Mouse (Mus musculus) myocyte (in vitro differentiated cells): ENCODE results near the gene Pan3. TPM values are rescaled to one million over a fixed set of nuclear protein-coding genes. Genes with fewer than 3 reads are reported as not detected.

Source experiments
- H3K27me3 ChIP-seq: one replicate; pipeline ENCODE4 v1.6.1; 2011; ENCODE audit not compliant: control insufficient read depth, insufficient read depth, insufficient read length
- H3K36me3 ChIP-seq: one replicate; pipeline ENCODE4 v1.6.1; 2011; ENCODE audit not compliant: control insufficient read depth, insufficient read depth
- H3K4me2 ChIP-seq: one replicate; pipeline ENCODE4 v1.6.1; 2011; ENCODE audit warnings: low read depth, control low read depth
- H3K4me3 ChIP-seq: one replicate; pipeline ENCODE4 v1.5.1; 2011; ENCODE audit warnings: mild to moderate bottlenecking, control low read depth, moderate library complexity
- H3K79me2 ChIP-seq: one replicate; pipeline ENCODE4 v1.6.1; 2011; ENCODE audit not compliant: control insufficient read depth, insufficient read depth
- H3ac ChIP-seq: one replicate; pipeline ENCODE4 v1.6.1; 2011; ENCODE audit not compliant: control insufficient read depth, insufficient read length
- CEBPB ChIP-seq: IDR thresholded peaks from 2 replicates; pipeline ENCODE4 v1.6.1; 2011; ENCODE audit warnings: mild to moderate bottlenecking, moderate library complexity; ENCODE audit not compliant: poor library complexity, insufficient read depth, severe bottlenecking
- E2F4 ChIP-seq: IDR thresholded peaks from one replicate; pipeline ENCODE4 v1.6.1; 2011; ENCODE audit warnings: mild to moderate bottlenecking, control low read depth, moderate library complexity; ENCODE audit not compliant: insufficient read depth
- MAX ChIP-seq: IDR thresholded peaks from one replicate; pipeline ENCODE4 v1.6.1; 2011; ENCODE audit warnings: low read depth, mild to moderate bottlenecking, control low read depth
- MYOD1 ChIP-seq, 3 experiments: IDR thresholded peaks; one replicate each; pipeline ENCODE4 v1.6.1; 2011; ENCODE audit warnings: control low read depth in 2 of 3, low read depth in 2 of 3, mild to moderate bottlenecking in 2 of 3, moderate library complexity in 1 of 3; ENCODE audit not compliant: insufficient read length in 2 of 3, control insufficient read depth in 1 of 3
- MYOG ChIP-seq, 3 experiments: IDR thresholded peaks; one replicate each; pipeline ENCODE4 v1.6.1; 2011; ENCODE audit warnings: control low read depth in 2 of 3, low read depth in 2 of 3, mild to moderate bottlenecking in 2 of 3; ENCODE audit not compliant: insufficient read length in 2 of 3, control insufficient read depth in 1 of 3, insufficient read depth in 1 of 3
- POLR2A ChIP-seq: IDR thresholded peaks from one replicate; pipeline ENCODE4 v1.6.1; 2011; ENCODE audit warnings: low read depth, mild to moderate bottlenecking, control low read depth, moderate library complexity; ENCODE audit not compliant: insufficient read length
- POLR2AphosphoS2 ChIP-seq: IDR thresholded peaks from one replicate; pipeline ENCODE4 v1.6.1; 2011; ENCODE audit warnings: low read depth, control low read depth; ENCODE audit not compliant: insufficient read length
- REST ChIP-seq: IDR thresholded peaks from one replicate; pipeline ENCODE4 v1.6.1; 2011; ENCODE audit warnings: mild to moderate bottlenecking, control low read depth, moderate library complexity; ENCODE audit not compliant: insufficient read depth, insufficient read length
- SRF ChIP-seq: IDR thresholded peaks from one replicate; pipeline ENCODE4 v1.6.1; 2011; ENCODE audit warnings: low read depth; ENCODE audit not compliant: control insufficient read depth, insufficient read length
- TCF12 ChIP-seq: IDR thresholded peaks from one replicate; pipeline ENCODE4 v1.6.1; 2011; ENCODE audit warnings: mild to moderate bottlenecking, control low read depth; ENCODE audit not compliant: poor library complexity, insufficient read depth, severe bottlenecking
- TCF3 ChIP-seq: IDR thresholded peaks from one replicate; pipeline ENCODE4 v1.6.1; 2011; ENCODE audit warnings: low read depth, control low read depth; ENCODE audit not compliant: insufficient read length
- USF1 ChIP-seq: IDR thresholded peaks from one replicate; pipeline ENCODE4 v1.6.1; 2011; ENCODE audit warnings: low read depth, mild to moderate bottlenecking, control low read depth, moderate library complexity
- polyA plus RNA-seq: library from polyadenylated mRNA; unstranded; fragments of >200 nt; fragmentation: generic; extraction: Trizol; gene quantifications from one replicate; pipeline ENCODE4 v1.2.1, GENCODE M21; 2012; ENCODE audit warnings: missing spikeins

Gene Pan3
- polyA plus RNA-seq, 1 experiment, result 10.9 TPM

GRCm38 (mm10) chr5:147527788-147528187, 97.8 kb downstream of the Pan3 start:
- peaks cover 45% of the 10 kb centered on the region for H3K36me3 ChIP-seq
- H3K79me2 ChIP-seq, result no peaks in the 10 kb centered on the region
- H3ac ChIP-seq, result no peak overlapping the region
- no peaks in the 10 kb centered on the region for H3K27me3 ChIP-seq
- TF ChIP-seq POLR2A (no peak), REST (no peak)
- no peak overlapping the region for H3K4me3 ChIP-seq
- H3K4me2 ChIP-seq, result no peak overlapping the region

GRCm38 (mm10) chr5:147532031-147532430, 102.1 kb downstream of the Pan3 start:
- H3K79me2 ChIP-seq, result no peaks in the 10 kb centered on the region
- TF ChIP-seq USF1 (no peak), TCF3 (no peak), MYOG (IDR thresholded peaks at IDR 0.05; ENCODE audit: control insufficient read depth in 1 of 3, insufficient read depth in 1 of 3, insufficient read length in 2 of 3, low read depth in 2 of 3) (no peak), MAX (no peak), POLR2A (no peak), REST (no peak), E2F4 (no peak), POLR2AphosphoS2 (no peak), TCF12 (no peak), MYOD1 (IDR thresholded peaks at IDR 0.05; ENCODE audit: control insufficient read depth in 1 of 3, insufficient read length in 2 of 3, low read depth in 2 of 3) (no peak), CEBPB (no peak)
- no peak overlapping the region for H3K4me3 ChIP-seq
- H3ac ChIP-seq, result no peak overlapping the region
- H3K4me2 ChIP-seq, result no peak overlapping the region
- H3K27me3 ChIP-seq, result no peaks in the 10 kb centered on the region
- H3K36me3 ChIP-seq, result peaks cover 36% of the 10 kb centered on the region

GRCm38 (mm10) chr5:147539409-147539808, 109.4 kb downstream of the Pan3 start:
- TF ChIP-seq CEBPB, result no peak
- TF ChIP-seq E2F4, result no peak
- TF ChIP-seq REST, result no peak
- TF ChIP-seq MYOG (IDR thresholded peaks at IDR 0.05; ENCODE audit: control insufficient read depth in 1 of 3, insufficient read depth in 1 of 3, insufficient read length in 2 of 3, low read depth in 2 of 3), result no peak
- no peak for TF ChIP-seq TCF3
- no peak for TF ChIP-seq MAX
- TF ChIP-seq USF1, result no peak
- TF ChIP-seq POLR2A, result no peak
- TF ChIP-seq POLR2AphosphoS2, result no peak
- no peak overlapping the region for H3ac ChIP-seq
- no peaks in the 10 kb centered on the region for H3K79me2 ChIP-seq
- H3K4me3 ChIP-seq, result no peak overlapping the region
- H3K4me2 ChIP-seq, result no peak overlapping the region
- no peaks in the 10 kb centered on the region for H3K27me3 ChIP-seq
- H3K36me3 ChIP-seq, result peaks cover 28% of the 10 kb centered on the region

GRCm38 (mm10) chr5:147539815-147540214, 109.9 kb downstream of the Pan3 start:
- H3K27me3 ChIP-seq, result no peaks in the 10 kb centered on the region
- no peak overlapping the region for H3ac ChIP-seq
- H3K36me3 ChIP-seq, result peaks cover 28% of the 10 kb centered on the region
- TF ChIP-seq E2F4, result no peak
- no peak for TF ChIP-seq TCF3
- no peak overlapping the region for H3K4me2 ChIP-seq
- no peaks in the 10 kb centered on the region for H3K79me2 ChIP-seq
- no peak overlapping the region for H3K4me3 ChIP-seq

GRCm38 (mm10) chr5:147542291-147542690, 112.3 kb downstream of the Pan3 start:
- Histone ChIP-seq H3K4me3 (no peak overlapping the region), H3K36me3 (peaks cover 18% of the 10 kb centered on the region), H3K27me3 (no peaks in the 10 kb centered on the region), H3ac (no peak overlapping the region), H3K4me2 (no peak overlapping the region), H3K79me2 (no peaks in the 10 kb centered on the region)
- TF ChIP-seq CEBPB, result no peak
- no peak for TF ChIP-seq POLR2AphosphoS2
- no peak for TF ChIP-seq POLR2A
- TF ChIP-seq SRF, result no peak
- no peak for TF ChIP-seq TCF12
- TF ChIP-seq MYOD1 (IDR thresholded peaks at IDR 0.05; ENCODE audit: control insufficient read depth in 1 of 3, insufficient read length in 2 of 3, low read depth in 2 of 3), result no peak

GRCm38 (mm10) chr5:147545731-147546241, 115.8 kb downstream of the Pan3 start:
- Histone ChIP-seq H3K4me3 (no peak overlapping the region), H3K79me2 (no peaks in the 10 kb centered on the region), H3K27me3 (no peaks in the 10 kb centered on the region), H3K4me2 (no peak overlapping the region), H3ac (no peak overlapping the region), H3K36me3 (peaks cover 6% of the 10 kb centered on the region)
- TF ChIP-seq REST, result no peak
- TF ChIP-seq MYOD1 (IDR thresholded peaks at IDR 0.05; ENCODE audit: control insufficient read depth in 1 of 3, insufficient read length in 2 of 3, low read depth in 2 of 3), result peak in 2 of 3 experiments; percentile 29 to 30
